Mouse (Mus musculus): ENCODE measurements at regions not wholly inside any gene's neighbourhood (a gene's known extent, or its start where the extent isn't known, plus 50 kb on each side); places are given as distances from the start of the nearest gene placed in this dataset.

DNA sequence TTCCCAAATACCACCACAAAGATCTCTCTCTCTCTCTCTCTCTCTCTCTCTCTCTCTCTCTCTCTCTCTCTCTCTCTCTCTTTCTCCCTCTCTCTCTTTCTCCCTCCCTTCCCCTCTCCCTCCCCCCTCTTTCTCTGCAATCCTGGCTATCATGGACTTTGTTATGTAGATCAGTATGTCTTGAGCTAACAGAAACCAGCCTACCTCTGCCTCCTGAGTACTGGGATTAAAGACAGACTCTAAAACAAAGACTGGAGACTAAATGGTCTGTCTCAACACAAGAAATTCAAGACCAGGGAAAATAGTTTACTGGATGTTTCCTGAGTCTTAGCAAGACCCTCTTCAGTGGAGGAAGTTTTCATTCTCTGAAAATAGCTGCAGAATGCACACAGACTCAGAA lies 384.7 kb downstream of the Tfec start:
- ATAC-seq = no peak
- H3K4me2 ChIP-seq (ENCODE audit: low read depth) = no peak overlapping the region
- no peak overlapping the region for H3K27ac ChIP-seq (ENCODE audit: low read depth, low read length)
- H3K36me3 ChIP-seq (ENCODE audit: insufficient read depth) = no peaks in the 10 kb centered on the region
- H3K4me3 ChIP-seq (ENCODE audit: low read depth, low read length) = no peak overlapping the region
- no peaks in the 10 kb centered on the region for H3K9me3 ChIP-seq (ENCODE audit: low read length)
- DNase-seq = no peak
- no peaks in the 10 kb centered on the region for H3K4me1 ChIP-seq (ENCODE audit: insufficient read depth)
- H3K9ac ChIP-seq = no peak overlapping the region
- TF ChIP-seq CTCF (IDR thresholded peaks at IDR 0.05; ENCODE audit: low read depth) = no peak
- H3K27me3 ChIP-seq (ENCODE audit: insufficient read depth, low read length) = no peaks in the 10 kb centered on the region

- H3K27ac ChIP-seq (ENCODE audit: low read depth, low read length) = no peak overlapping the region
- TF ChIP-seq CTCF (IDR thresholded peaks at IDR 0.05; ENCODE audit: low read depth) = no peak
Measured at GRCm38 (mm10) chr6:16503836-16504235, 394.4 kb downstream of the Tfec start.

GRCm38 (mm10) chr6:16487015-16487630 lies 411.1 kb downstream of the Tfec start:
- no peaks in the 10 kb centered on the region for H3K9me3 ChIP-seq (ENCODE audit: low read length)
- TF ChIP-seq CTCF (IDR thresholded peaks at IDR 0.05; ENCODE audit: low read depth) = no peak
- no peaks in the 10 kb centered on the region for H3K27me3 ChIP-seq (ENCODE audit: insufficient read depth, low read length)
- 63% methylated on average over 8 of the region's 8 CpGs for WGBS
- H3K36me3 ChIP-seq (ENCODE audit: insufficient read depth) = no peaks in the 10 kb centered on the region
- peak; percentile 81 for DNase-seq
- H3K4me3 ChIP-seq (ENCODE audit: low read depth, low read length) = no peak overlapping the region
- peak; percentile 93 for ATAC-seq
- H3K4me1 ChIP-seq (ENCODE audit: insufficient read depth) = no peaks in the 10 kb centered on the region
- H3K4me2 ChIP-seq (ENCODE audit: low read depth) = no peak overlapping the region
- no peak overlapping the region for H3K27ac ChIP-seq (ENCODE audit: low read depth, low read length)
- no peak overlapping the region for H3K9ac ChIP-seq

More at GRCm38 (mm10) chr6:16503836-16504235, 394.4 kb downstream of the Tfec start:
- DNase-seq (no peak), ATAC-seq (no peak)
- no peak overlapping the region for H3K4me3 ChIP-seq (ENCODE audit: low read depth, low read length)
- no peaks in the 10 kb centered on the region for H3K4me1 ChIP-seq (ENCODE audit: insufficient read depth)
- no peaks in the 10 kb centered on the region for H3K27me3 ChIP-seq (ENCODE audit: insufficient read depth, low read length)
- H3K9ac ChIP-seq = no peak overlapping the region
- no peaks in the 10 kb centered on the region for H3K36me3 ChIP-seq (ENCODE audit: insufficient read depth)
- 76% methylated on average over 4 of the region's 4 CpGs for WGBS
- no peak overlapping the region for H3K4me2 ChIP-seq (ENCODE audit: low read depth)
- 0 out of 2 replicates have a peak, but pooled peaks cover 4% of the 10 kb centered on the region for H3K9me3 ChIP-seq (ENCODE audit: low read length)

DNA sequence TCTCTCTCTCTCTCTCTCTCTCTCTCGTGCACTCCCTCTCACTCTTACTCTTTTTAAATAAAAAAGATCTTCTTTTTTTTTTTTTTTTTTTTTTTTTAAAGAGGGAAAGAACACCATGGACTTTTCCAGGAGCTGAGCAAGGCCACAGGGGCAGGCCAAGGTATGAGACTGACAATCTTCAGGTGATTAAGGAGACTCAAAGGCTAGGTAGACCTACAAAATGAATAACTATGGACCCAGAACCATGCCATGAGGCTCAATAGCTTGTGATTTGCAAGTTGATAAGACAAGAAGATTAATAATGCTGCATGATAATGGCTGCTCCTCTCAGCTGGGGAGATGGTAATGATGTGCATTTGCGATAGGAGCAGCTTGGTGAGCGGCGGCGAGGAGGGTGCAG lies 414.9 kb downstream of the Tfec start:
- no peak overlapping the region for H3K9ac ChIP-seq
- no peak for TF ChIP-seq CTCF (IDR thresholded peaks at IDR 0.05; ENCODE audit: low read depth)
- ATAC-seq = no peak

DNA sequence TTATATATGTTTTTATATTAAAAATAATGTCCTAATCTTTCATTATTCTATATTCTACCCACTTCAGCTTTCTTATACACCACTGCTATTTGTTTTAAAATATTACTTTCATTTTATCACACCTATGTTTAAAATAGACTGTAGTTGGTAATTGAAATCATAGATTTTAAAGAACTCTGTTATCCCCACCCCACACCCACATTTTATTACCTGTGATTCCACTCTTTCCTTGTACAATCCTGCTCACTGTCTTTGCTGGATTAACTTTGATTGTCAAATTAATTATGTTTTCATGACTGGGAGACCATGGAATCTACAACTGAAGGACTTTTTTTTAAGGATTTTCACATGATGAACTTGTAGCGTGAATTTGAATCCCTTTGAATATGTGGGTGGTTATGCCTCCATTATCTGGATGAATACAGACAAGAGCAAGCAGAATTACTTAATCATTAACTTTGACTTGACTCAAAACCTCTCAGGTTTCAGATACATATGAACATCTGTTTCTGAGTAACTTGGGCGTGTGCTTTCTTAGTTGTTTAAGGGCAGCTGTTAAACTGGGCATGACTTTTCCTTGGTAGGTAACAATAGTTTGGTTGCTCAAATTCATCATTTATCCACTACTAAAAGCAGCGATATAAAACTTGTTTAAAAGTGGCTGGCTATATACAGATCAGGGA lies 429.4 kb downstream of the Tfec start:
- Histone ChIP-seq H3K27ac (ENCODE audit: low read depth, low read length) (no peak overlapping the region), H3K4me2 (ENCODE audit: low read depth) (no peak overlapping the region), H3K27me3 (ENCODE audit: insufficient read depth, low read length) (no peaks in the 10 kb centered on the region), H3K4me1 (ENCODE audit: insufficient read depth) (no peaks in the 10 kb centered on the region), H3K4me3 (ENCODE audit: low read depth, low read length) (no peak overlapping the region), H3K9me3 (ENCODE audit: low read length) (no peaks in the 10 kb centered on the region), H3K9ac (no peak overlapping the region), H3K36me3 (ENCODE audit: insufficient read depth) (no peaks in the 10 kb centered on the region)
- no peak for TF ChIP-seq CTCF (IDR thresholded peaks at IDR 0.05; ENCODE audit: low read depth)
- WGBS = 86% methylated on average over 3 of the region's 3 CpGs
- DNase-seq = no peak
- no peak for ATAC-seq

More for the DNA sequence above, 414.9 kb downstream of the Tfec start:
- DNase-seq = no peak
- no peaks in the 10 kb centered on the region for H3K27me3 ChIP-seq (ENCODE audit: insufficient read depth, low read length)
- H3K4me3 ChIP-seq (ENCODE audit: low read depth, low read length) = no peak overlapping the region
- no peaks in the 10 kb centered on the region for H3K9me3 ChIP-seq (ENCODE audit: low read length)
- H3K36me3 ChIP-seq (ENCODE audit: insufficient read depth) = no peaks in the 10 kb centered on the region
- no peak overlapping the region for H3K27ac ChIP-seq (ENCODE audit: low read depth, low read length)
- no peak overlapping the region for H3K4me2 ChIP-seq (ENCODE audit: low read depth)
- WGBS = 74% methylated on average over 5 of the region's 5 CpGs
- no peaks in the 10 kb centered on the region for H3K4me1 ChIP-seq (ENCODE audit: insufficient read depth)

DNA sequence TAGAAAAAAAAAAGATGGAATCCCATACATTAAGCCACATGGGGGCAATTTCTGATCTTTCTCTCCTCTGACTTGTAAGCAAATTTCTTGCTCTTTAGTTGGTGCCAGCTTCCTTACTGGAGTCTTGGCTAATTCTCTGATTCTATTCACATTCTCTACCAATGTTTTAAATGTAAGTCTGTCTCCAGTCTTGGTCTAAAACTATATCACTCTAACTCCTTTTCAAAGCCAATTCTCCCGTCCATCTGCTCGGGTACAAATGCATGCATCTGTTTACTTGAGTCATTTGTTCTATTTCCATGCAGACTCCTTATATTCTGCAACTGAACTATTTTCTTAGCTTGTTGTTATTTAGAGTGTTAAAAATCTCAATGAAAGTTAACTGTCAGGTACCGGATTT lies 440.0 kb downstream of the Tfec start:
- no peak overlapping the region for H3K27ac ChIP-seq (ENCODE audit: low read depth, low read length)
- no peak overlapping the region for H3K9ac ChIP-seq
- DNase-seq (peak; percentile 54), ATAC-seq (peak; percentile 73)
- 49% methylated on average over 3 of the region's 3 CpGs for WGBS
- no peak for TF ChIP-seq CTCF (IDR thresholded peaks at IDR 0.05; ENCODE audit: low read depth)
- H3K36me3 ChIP-seq (ENCODE audit: insufficient read depth) = no peaks in the 10 kb centered on the region
- no peaks in the 10 kb centered on the region for H3K9me3 ChIP-seq (ENCODE audit: low read length)
- no peaks in the 10 kb centered on the region for H3K4me1 ChIP-seq (ENCODE audit: insufficient read depth)
- no peak overlapping the region for H3K4me3 ChIP-seq (ENCODE audit: low read depth, low read length)
- no peak overlapping the region for H3K4me2 ChIP-seq (ENCODE audit: low read depth)
- H3K27me3 ChIP-seq (ENCODE audit: insufficient read depth, low read length) = no peaks in the 10 kb centered on the region

Data from forebrain, postnatal 0 days (tissue).